Mouse (Mus musculus): ENCODE measurements around the gene Elf2. TPM values are rescaled to one million over a fixed set of nuclear protein-coding genes. Genes with fewer than 3 reads are reported as not detected.
"Not testable (repeated sequence)": the region's sequence is repeated elsewhere in the genome, so short reads cannot be mapped to it uniquely, and the experiment has no call there.

Gene Elf2
- polyA plus RNA-seq, 1 experiment from 2014 or later: 50.3 TPM

DNA sequence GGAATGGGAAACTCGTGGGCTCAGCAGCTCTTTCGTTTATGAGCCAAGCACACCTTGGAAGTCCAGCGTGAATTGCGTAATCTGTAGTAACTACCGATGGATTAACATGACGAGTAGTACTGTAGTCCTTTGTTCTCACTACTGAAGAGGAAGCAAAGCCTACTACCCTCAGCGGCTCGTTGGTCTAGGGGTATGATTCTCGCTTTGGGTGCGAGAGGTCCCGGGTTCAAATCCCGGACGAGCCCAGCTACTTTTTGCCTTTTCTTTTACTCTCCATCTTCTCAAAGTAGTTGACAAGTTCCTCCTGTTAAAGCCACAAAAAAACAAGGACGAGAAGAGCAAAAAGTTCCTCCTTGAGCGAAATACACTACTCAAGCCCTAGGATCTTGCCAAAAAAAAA, 17.7 kb upstream of the Elf2 start:
- Histone ChIP-seq H3K4me1 (replicated peaks) (peaks cover 8% of the 10 kb centered on the region), H3K9ac (replicated peaks) (no peak overlapping the region), H3K4me2 (replicated peaks) (peak overlapping the region; percentile 61; the same call in 1 of the 2 replicates), H3K4me3 (replicated peaks) (peak overlapping the region; percentile 42), H3K9me3 (no peaks in the 10 kb centered on the region), H3K27ac (no peak overlapping the region), H3K36me3 (no peaks in the 10 kb centered on the region), H3K27me3 (peaks cover 51% of the 10 kb centered on the region)
- 1% methylated on average over 15 of the region's 15 CpGs for WGBS
- ATAC-seq: no peak; the same call in 1 of the 2 replicates

DNA sequence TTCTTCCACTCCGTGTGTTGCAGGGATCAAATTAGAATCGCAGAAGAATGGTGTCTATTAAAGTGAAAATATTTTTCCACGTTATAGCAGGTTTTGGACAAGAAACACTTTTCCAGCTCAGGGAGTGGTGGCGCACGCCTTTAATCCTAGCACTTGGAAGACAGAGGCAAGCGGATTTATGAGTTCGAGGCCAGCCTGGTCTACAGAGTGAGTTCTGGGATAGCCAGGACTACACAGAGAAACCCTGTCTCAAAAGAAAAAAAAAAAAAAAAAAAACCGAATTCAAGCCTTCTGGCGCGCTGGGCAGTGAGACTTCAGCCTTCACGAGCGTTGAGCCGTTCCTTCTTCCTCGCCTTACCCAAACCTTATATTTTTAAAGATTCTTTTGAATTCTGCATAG, 17.2 kb upstream of the Elf2 start:
- H3K4me3 ChIP-seq (replicated peaks): peak overlapping the region; percentile 42
- 12% methylated on average over 14 of the region's 14 CpGs for WGBS
- H3K4me2 ChIP-seq (replicated peaks): peak overlapping the region; percentile 61; the same call in 1 of the 2 replicates
- H3K36me3 ChIP-seq: no peaks in the 10 kb centered on the region
- no peak overlapping the region for H3K27ac ChIP-seq
- ATAC-seq: no peak
- H3K9ac ChIP-seq (replicated peaks): no peak overlapping the region
- no peaks in the 10 kb centered on the region for H3K9me3 ChIP-seq
- peaks cover 8% of the 10 kb centered on the region for H3K4me1 ChIP-seq (replicated peaks)
- H3K27me3 ChIP-seq: peaks cover 51% of the 10 kb centered on the region

DNA sequence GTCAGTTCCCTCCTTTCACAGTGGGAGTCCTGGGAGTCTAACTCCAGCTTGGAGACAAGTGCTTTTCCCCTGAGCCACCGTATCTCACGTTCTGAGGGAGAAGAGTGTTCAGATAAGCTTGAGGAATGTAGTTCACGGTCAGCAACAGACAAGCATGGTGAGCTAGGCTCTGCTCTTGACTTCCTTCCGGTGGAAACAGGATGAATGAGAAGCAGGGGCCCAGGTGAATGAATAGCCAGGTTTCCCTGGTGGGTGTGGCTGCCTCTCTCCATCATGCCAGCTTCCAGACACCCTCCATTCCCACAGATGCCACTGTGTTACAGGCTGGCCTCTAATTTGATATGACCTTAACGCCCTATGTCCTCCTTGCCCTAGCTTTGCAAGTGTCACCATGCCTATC, 16.6 kb upstream of the Elf2 start:
- no peaks in the 10 kb centered on the region for H3K36me3 ChIP-seq
- WGBS: 48% methylated on average over 5 of the region's 5 CpGs

DNA sequence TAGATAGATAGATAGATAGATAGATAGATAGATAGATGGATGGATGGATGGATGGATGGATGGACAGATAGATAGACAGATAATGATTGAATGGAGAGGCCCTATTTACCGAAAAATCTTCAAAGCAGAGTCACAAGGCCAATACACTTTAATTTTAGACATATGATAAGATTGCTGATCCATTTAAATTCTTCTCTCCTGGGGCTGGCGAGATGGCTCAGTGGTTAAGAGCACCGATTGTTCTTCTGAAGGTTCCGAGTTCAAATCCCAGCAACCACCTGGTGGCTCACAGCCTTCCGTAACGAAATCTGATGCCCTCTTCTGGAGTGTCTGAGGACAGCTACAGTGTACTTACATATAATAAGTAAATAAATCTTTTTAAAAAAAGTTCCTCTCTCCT, 14.5 kb upstream of the Elf2 start:
- 88% methylated on average over 6 of the region's 6 CpGs for WGBS

More for the DNA sequence above, 16.6 kb upstream of the Elf2 start:
- no peak overlapping the region for H3K4me3 ChIP-seq (replicated peaks)
- H3K4me2 ChIP-seq (replicated peaks): no peak overlapping the region
- H3K9ac ChIP-seq (replicated peaks): no peak overlapping the region
- H3K27me3 ChIP-seq: peaks cover 47% of the 10 kb centered on the region
- peaks cover 8% of the 10 kb centered on the region for H3K4me1 ChIP-seq (replicated peaks)
- no peaks in the 10 kb centered on the region for H3K9me3 ChIP-seq
- no peak overlapping the region for H3K27ac ChIP-seq
- no peak for ATAC-seq

DNA sequence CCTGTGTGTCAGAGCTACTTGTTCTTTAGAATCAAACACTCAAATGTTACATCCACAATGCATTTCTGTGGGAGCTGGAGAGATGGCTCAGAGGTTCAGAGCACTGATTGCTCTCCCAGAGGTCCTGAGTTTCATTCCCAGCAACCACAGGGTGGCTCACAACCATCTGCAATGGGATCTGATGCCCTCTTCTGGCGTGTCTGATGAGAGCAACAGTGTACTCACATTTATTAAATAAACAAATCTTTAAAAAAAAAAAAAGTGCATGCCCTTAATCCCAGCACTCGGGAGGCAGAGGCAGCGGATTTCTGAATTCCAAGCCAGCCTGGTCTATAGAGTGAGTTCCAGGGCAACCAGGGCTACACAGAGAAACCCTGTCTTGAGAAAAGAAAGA, 13.6 kb upstream of the Elf2 start:
- no peaks in the 10 kb centered on the region for H3K36me3 ChIP-seq
- peaks cover 5% of the 10 kb centered on the region for H3K4me1 ChIP-seq (replicated peaks)
- no peak overlapping the region for H3K4me2 ChIP-seq (replicated peaks)
- ATAC-seq: no peak
- no peaks in the 10 kb centered on the region for H3K9me3 ChIP-seq
- H3K4me3 ChIP-seq (replicated peaks): no peak overlapping the region
- 72% methylated on average over 3 of the region's 3 CpGs for WGBS
- no peak overlapping the region for H3K9ac ChIP-seq (replicated peaks)
- peaks cover 25% of the 10 kb centered on the region for H3K27me3 ChIP-seq
- H3K27ac ChIP-seq: no peak overlapping the region

More for the DNA sequence above, 14.5 kb upstream of the Elf2 start:
- H3K4me2 ChIP-seq (replicated peaks); H3K4me1 ChIP-seq (replicated peaks); H3K36me3 ChIP-seq; ATAC-seq; H3K9me3 ChIP-seq; H3K27ac ChIP-seq; H3K9ac ChIP-seq (replicated peaks); H3K4me3 ChIP-seq (replicated peaks): not testable (repeated sequence)
- peaks cover 34% of the 10 kb centered on the region for H3K27me3 ChIP-seq

DNA sequence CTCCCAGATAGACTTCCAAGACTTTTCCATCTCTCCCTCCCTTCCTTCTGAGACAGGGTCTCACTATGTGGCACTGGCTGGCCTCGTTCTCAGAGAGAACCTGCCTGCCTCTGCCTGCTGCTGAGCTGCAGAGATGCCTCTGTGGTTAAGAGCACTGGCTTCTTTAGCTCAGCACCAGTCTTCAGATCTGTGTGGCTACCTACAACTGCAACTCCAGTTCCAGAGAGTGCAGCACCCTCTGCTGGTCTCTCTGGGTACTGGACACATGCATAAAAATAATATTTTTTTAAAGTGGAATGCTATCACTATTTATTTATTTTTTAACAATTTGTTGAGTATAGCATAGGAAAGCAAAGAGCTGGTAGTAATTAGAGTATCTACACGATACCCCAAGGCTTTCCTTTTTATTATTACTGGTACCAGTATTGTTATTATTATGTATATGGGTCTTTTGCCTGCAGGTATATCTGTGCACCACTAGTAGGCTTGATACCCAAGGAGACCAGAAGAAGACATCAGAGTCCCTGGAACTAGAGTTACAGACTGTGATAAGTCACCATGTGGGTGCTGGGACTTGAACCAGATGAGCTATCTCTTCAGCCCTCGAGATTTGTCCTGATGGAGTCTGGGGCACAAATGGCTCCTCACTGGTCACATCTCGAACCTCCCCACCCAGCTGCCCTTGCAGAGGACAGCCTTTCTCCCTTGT, 13.0 kb upstream of the Elf2 start:
- Histone ChIP-seq H3K4me1 (replicated peaks) (no peaks in the 10 kb centered on the region; the same call in 1 of the 2 replicates), H3K36me3 (no peaks in the 10 kb centered on the region), H3K27ac (no peak overlapping the region), H3K9me3 (no peaks in the 10 kb centered on the region), H3K27me3 (peaks cover 19% of the 10 kb centered on the region), H3K4me2 (replicated peaks) (no peak overlapping the region), H3K9ac (replicated peaks) (no peak overlapping the region), H3K4me3 (replicated peaks) (no peak overlapping the region)
- no peak for ATAC-seq
- WGBS: 62% methylated on average over 4 of the region's 4 CpGs

DNA sequence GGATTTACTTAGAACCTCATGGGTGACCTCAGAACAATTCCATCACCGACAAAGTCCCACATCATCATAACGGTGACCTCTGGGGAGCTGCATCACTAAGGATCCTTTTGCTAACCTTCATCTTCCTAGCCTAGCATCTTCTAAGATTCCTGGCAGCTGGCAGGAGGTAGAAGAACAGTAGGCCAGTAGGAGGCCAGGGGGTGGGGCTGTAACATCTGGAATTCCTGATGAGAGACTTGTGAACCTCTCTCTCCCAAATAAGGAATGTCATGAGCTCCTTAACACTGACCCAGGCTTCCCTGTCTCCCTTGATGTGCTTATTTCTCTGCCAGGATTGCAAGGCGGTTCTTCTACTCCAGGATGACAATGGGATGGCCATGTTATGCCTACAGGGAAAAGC, 10.3 kb upstream of the Elf2 start:
- WGBS: 41% methylated on average over 3 of the region's 3 CpGs
- H3K4me3 ChIP-seq (replicated peaks): no peak overlapping the region
- H3K9ac ChIP-seq (replicated peaks): no peak overlapping the region

DNA sequence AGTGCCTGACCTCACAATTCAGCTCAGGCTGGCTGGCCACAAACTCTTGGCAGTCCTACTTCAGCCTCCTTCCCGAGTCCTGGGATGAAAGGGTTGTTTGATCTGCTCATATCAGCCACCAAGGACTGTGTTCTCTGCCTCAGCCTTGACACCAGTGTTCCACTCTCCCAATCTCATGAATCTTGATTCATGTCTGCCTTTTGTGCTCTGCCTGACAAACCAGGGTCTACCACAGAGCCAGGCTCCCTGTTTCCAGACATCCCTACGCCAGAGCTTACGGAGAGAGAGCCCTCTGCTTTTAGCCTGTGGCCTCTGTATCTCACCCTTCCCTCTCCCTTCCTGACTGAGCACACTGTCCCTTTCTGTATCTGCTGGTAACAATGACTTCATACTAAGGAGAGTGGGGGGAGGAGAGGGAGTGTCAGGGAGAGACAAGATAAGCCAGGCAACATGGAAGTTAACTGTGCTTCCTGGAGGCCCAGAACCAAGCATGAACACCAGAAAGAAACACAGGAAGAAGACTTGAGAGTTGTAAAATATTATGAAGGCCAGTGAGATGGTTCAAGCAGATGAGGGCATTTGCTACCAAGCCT, 8.3 kb upstream of the Elf2 start:
- no peak overlapping the region for H3K27ac ChIP-seq
- H3K36me3 ChIP-seq: no peaks in the 10 kb centered on the region
- H3K4me1 ChIP-seq (replicated peaks): no peaks in the 10 kb centered on the region
- no peak for ATAC-seq
- H3K4me2 ChIP-seq (replicated peaks): no peak overlapping the region
- no peaks in the 10 kb centered on the region for H3K9me3 ChIP-seq
- WGBS: 51% methylated on average over 3 of the region's 3 CpGs
- H3K27me3 ChIP-seq: no peaks in the 10 kb centered on the region
- H3K9ac ChIP-seq (replicated peaks): no peak overlapping the region
- H3K4me3 ChIP-seq (replicated peaks): no peak overlapping the region

More for the DNA sequence above, 10.3 kb upstream of the Elf2 start:
- Histone ChIP-seq H3K9me3 (no peaks in the 10 kb centered on the region), H3K27ac (no peak overlapping the region), H3K27me3 (no peaks in the 10 kb centered on the region), H3K4me2 (replicated peaks) (no peak overlapping the region), H3K36me3 (no peaks in the 10 kb centered on the region), H3K4me1 (replicated peaks) (no peaks in the 10 kb centered on the region)
- ATAC-seq: no peak

DNA sequence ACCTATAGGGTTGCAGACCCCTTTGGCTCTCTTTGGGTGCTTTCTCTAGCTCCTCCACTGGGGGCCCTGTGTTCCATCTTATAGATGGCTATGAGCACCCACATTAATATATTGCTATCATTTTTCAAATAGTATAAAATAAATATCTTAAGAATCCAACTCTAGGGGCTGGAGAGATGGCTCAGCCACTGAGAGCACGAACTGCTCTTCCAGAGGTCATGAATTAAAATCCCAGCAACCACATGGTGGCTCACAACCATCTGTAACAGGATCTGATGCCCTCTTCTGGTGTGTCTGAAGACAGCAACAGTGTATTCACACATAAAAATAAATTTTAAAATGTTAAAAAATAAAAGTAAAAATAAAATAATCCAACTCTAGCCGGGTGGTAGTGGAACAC, 4.6 kb upstream of the Elf2 start:
- not testable (repeated sequence) for H3K9ac ChIP-seq (replicated peaks); H3K4me3 ChIP-seq (replicated peaks); H3K27ac ChIP-seq; H3K27me3 ChIP-seq; H3K4me2 ChIP-seq (replicated peaks); ATAC-seq; H3K4me1 ChIP-seq (replicated peaks); H3K36me3 ChIP-seq; H3K9me3 ChIP-seq
- 95% methylated on average over 2 of the region's 2 CpGs for WGBS

DNA sequence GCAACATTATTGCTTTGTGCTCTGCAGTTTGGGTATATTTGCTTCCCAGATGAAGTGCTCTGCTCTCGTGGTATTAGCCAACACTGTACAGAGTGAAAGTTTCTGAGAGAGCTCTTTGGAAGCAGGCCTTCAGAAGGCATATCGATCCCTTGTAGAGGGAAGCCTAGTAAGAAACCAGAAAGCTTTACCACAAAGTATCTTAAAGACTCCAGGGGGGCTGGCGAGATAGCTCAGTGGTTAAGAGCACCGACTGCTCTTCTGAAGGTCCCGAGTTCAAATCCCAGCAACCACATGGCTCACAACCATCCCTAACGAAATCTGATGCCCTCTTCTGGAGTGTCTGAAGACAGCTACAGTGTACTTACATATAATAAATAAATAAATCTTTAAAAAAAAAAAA, 3.7 kb upstream of the Elf2 start:
- H3K4me1 ChIP-seq (replicated peaks); H3K27me3 ChIP-seq; H3K9me3 ChIP-seq; ATAC-seq; H3K4me3 ChIP-seq (replicated peaks); H3K27ac ChIP-seq; H3K36me3 ChIP-seq; H3K4me2 ChIP-seq (replicated peaks); H3K9ac ChIP-seq (replicated peaks): not testable (repeated sequence)
- 96% methylated on average over 6 of the region's 6 CpGs for WGBS

DNA sequence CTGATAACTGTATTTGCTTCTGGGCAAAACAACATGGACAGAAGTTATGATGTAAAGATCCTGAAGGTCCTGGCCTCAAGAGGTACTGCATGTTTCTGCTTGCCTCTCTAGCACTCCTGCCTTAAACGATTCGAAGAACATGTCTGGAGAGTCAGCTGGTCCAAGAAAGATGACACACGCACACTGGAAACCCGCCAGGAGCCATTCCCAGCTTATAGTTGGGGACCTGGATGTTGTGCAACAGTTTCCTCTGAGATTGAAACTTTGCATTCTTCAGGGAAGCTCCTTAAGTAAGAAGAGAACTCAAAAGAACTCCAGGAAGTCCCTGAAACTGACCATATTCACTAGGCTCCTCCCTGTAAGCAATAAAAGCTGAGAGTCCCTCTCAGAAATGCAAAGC, 2.8 kb upstream of the Elf2 start:
- H3K27me3 ChIP-seq: no peaks in the 10 kb centered on the region
- H3K4me1 ChIP-seq (replicated peaks): peaks cover 17% of the 10 kb centered on the region
- H3K4me2 ChIP-seq (replicated peaks): no peak overlapping the region
- H3K27ac ChIP-seq: no peak overlapping the region
- H3K9me3 ChIP-seq: no peaks in the 10 kb centered on the region
- no peaks in the 10 kb centered on the region for H3K36me3 ChIP-seq
- H3K4me3 ChIP-seq (replicated peaks): no peak overlapping the region
- H3K9ac ChIP-seq (replicated peaks): no peak overlapping the region
- ATAC-seq: no peak
- 98% methylated on average over 4 of the region's 4 CpGs for WGBS

DNA sequence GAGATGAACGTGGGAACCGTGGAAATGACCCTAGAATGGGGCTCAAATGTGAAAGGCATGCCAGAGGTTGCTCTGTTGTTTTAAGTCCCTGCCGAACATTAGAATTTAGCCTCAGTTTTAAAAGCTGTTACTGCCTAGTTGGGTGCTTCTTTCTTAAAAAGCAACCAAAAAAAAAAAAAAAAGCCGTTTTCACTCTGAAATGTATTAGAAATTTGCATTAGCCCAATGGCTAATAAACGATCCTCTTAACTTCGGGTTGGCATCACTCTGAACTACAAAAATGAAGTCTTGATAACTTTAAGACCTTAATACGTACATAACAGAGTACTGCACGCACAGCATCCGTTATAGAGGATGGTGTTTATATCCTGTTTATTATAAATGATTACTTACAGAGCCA, 1.7 kb upstream of the Elf2 start:
- peak overlapping the region; percentile 76 for H3K4me2 ChIP-seq (replicated peaks)
- ATAC-seq: no peak
- H3K27ac ChIP-seq: peak overlapping the region; percentile 99
- H3K4me1 ChIP-seq (replicated peaks): peaks cover 19% of the 10 kb centered on the region
- peak overlapping the region; percentile 93 for H3K4me3 ChIP-seq (replicated peaks)
- WGBS: 7% methylated on average over 9 of the region's 9 CpGs
- H3K27me3 ChIP-seq: no peaks in the 10 kb centered on the region
- H3K9ac ChIP-seq (replicated peaks): peak overlapping the region; percentile 96
- no peaks in the 10 kb centered on the region for H3K9me3 ChIP-seq
- H3K36me3 ChIP-seq: no peaks in the 10 kb centered on the region

All from midbrain, embryonic 13.5 days (tissue).